Mouse (Mus musculus) liver, embryonic 14.5 days (tissue): ENCODE measurements around the gene Sh3rf1.

Experiments used
- CTCF ChIP-seq: IDR thresholded peaks from 2 replicates; pipeline ENCODE4 v1.5.1; 2016; ENCODE audit warnings: antibody characterized with exemption, low read depth, control low read depth
- EP300 ChIP-seq: IDR thresholded peaks from 2 replicates; pipeline ENCODE4 v1.6.1; 2016; ENCODE audit warnings: antibody characterized with exemption, low read depth

- TF ChIP-seq CTCF (no peak), EP300 (no peak)
Measured at GRCm38 (mm10) chr8:61341587-61342441, 118.1 kb downstream of the Sh3rf1 start.
